Comparison of ENCODE assay signal across 8 mouse cellular contexts in genomic region chr4:155398222-155398540, GRCm38 (mm10). TPM values are rescaled to one million over a fixed set of nuclear protein-coding genes. Genes with fewer than 3 reads are reported as not detected.
DNase-seq lines count a peak whose midpoint lies in the region; ATAC-seq and TF ChIP-seq lines count a peak whose summit lies in the region.

No protein-coding gene starts in this region.

- H3K27ac ChIP-seq in layer of hippocampus, adult 2 months = peak overlapping the region; percentile 82
- no peak overlapping the region for H3K27ac ChIP-seq in intestine, postnatal 0 days (ENCODE audit: low read depth, low read length)
- no peak overlapping the region for H3K27ac ChIP-seq in neural tube, embryonic 12.5 days

- H3K9me3 ChIP-seq in intestine, postnatal 0 days (ENCODE audit: control insufficient read depth) = no peaks in the 10 kb centered on the region
- no peaks in the 10 kb centered on the region for H3K9me3 ChIP-seq in neural tube, embryonic 12.5 days

- peak overlapping the region; percentile 84 for H3K4me2 ChIP-seq in intestine, postnatal 0 days (replicated peaks; ENCODE audit: low read depth)
- H3K4me2 ChIP-seq in neural tube, embryonic 12.5 days (replicated peaks) = peak overlapping the region; percentile 73

- no peak for TF ChIP-seq CTCF in layer of hippocampus, adult 2 months (conservative IDR thresholded peaks at IDR 0.05)
- no peak for TF ChIP-seq CTCF in intestine, postnatal 0 days (IDR thresholded peaks at IDR 0.05; ENCODE audit: low read depth)

- no peaks in the 10 kb centered on the region for H3K36me3 ChIP-seq in intestine, postnatal 0 days (ENCODE audit: control insufficient read depth, insufficient read depth)
- no peaks in the 10 kb centered on the region for H3K36me3 ChIP-seq in neural tube, embryonic 12.5 days

- no peak for DNase-seq in layer of hippocampus, adult 2 months (ENCODE audit: low spot score in 2 of 2)
- no peak for DNase-seq in layer of hippocampus, postnatal 10 days (ENCODE audit: low spot score in 2 of 2)
- DNase-seq in retina, postnatal 1 day = no peak
- no peak for DNase-seq in cerebellum, adult 8-10 months
- no peak for DNase-seq in frontal cortex, postnatal 14 days (ENCODE audit: low spot score in 2 of 2)

- peaks cover 19% of the 10 kb centered on the region for H3K27me3 ChIP-seq in intestine, postnatal 0 days (replicated peaks; ENCODE audit: control insufficient read depth, insufficient read depth, low read length)
- peaks cover 48% of the 10 kb centered on the region for H3K27me3 ChIP-seq in neural tube, embryonic 12.5 days (replicated peaks)

- WGBS in intestine, postnatal 0 days = 2% methylated on average over 9 of the region's 9 CpGs
- 3% methylated on average over 9 of the region's 9 CpGs for whole genome bisulfite sequencing in neural tube, embryonic 12.5 days

- no peak overlapping the region for H3K9ac ChIP-seq in intestine, postnatal 0 days (ENCODE audit: low read depth, low read length)
- H3K9ac ChIP-seq in neural tube, embryonic 12.5 days = 0 out of 2 replicates have a peak overlapping the region, but pooled peaks have one; percentile 10

- ATAC-seq in erythroid progenitor cell, adult 5-6 weeks (replicated peaks; ENCODE audit: low FRiP score, poor library complexity, severe bottlenecking) = 0 out of 2 replicates have a peak, but pooled peaks have one; percentile 42
- ATAC-seq in intestine, postnatal 0 days = no peak
- no peak for ATAC-seq in neural tube, embryonic 12.5 days (ENCODE audit: low FRiP score, low read depth)

- peaks cover 8% of the 10 kb centered on the region; the same call in 1 of the 2 replicates for H3K4me1 ChIP-seq in intestine, postnatal 0 days (replicated peaks; ENCODE audit: control insufficient read depth, insufficient read depth, low read length)
- H3K4me1 ChIP-seq in neural tube, embryonic 12.5 days = peaks cover 9% of the 10 kb centered on the region; the same call in 1 of the 2 replicates

- peak overlapping the region; percentile 80 for H3K4me3 ChIP-seq in layer of hippocampus, adult 2 months
- peak overlapping the region; percentile 35 for H3K4me3 ChIP-seq in intestine, postnatal 0 days (ENCODE audit: low read depth, low read length)
- peak overlapping the region; percentile 32 for H3K4me3 ChIP-seq in neural tube, embryonic 12.5 days

RNA-seq across cellular contexts. Expression of gene Gabrd, which starts 0.3 kb away (rescaled TPM):
- 10 to 100 TPM; 24.2 to 28.4 TPM for total RNA-seq in layer of hippocampus, adult 2 months (2021)
- 1 to 10 TPM; 8.6 to 9.5 TPM for total RNA-seq in layer of hippocampus, postnatal 10 days (2021)
- total RNA-seq in erythroid progenitor cell, adult 5-6 weeks (2015; ENCODE audit: low replicate concordance) = not detected in 2 replicates
- total RNA-seq in erythroid progenitor cell, adult 5-6 weeks (2017; ENCODE audit: low replicate concordance) = not detected in 2 replicates
- 0.16 and 0.21 TPM in 2 replicates for polyA plus RNA-seq in intestine, postnatal 0 days (2015; fragmentation: Nextera tagmentation; extraction: Ambion mirVana)
- polyA plus RNA-seq in neural tube, embryonic 12.5 days (2016; fragmentation: Nextera tagmentation; extraction: Ambion mirVana) = 0.34 TPM in 1 of 2 replicates, not detected in the other

RNA-seq across cellular contexts. Expression of gene Cfap74, which starts 10.8 kb away (rescaled TPM):
- total RNA-seq in layer of hippocampus, adult 2 months (2021) = 10 to 100 TPM; 13.8 to 16.2 TPM
- 1 to 10 TPM; 8.6 to 9.6 TPM for total RNA-seq in layer of hippocampus, postnatal 10 days (2021)
- total RNA-seq in erythroid progenitor cell, adult 5-6 weeks (2015; ENCODE audit: low replicate concordance) = not detected in 2 replicates
- total RNA-seq in erythroid progenitor cell, adult 5-6 weeks (2017; ENCODE audit: low replicate concordance) = not detected in 2 replicates
- 0.50 and 0.52 TPM in 2 replicates for polyA plus RNA-seq in intestine, postnatal 0 days (2015; fragmentation: Nextera tagmentation; extraction: Ambion mirVana)
- polyA plus RNA-seq in neural tube, embryonic 12.5 days (2016; fragmentation: Nextera tagmentation; extraction: Ambion mirVana) = 4.0 and 4.7 TPM in 2 replicates

RNA-seq across cellular contexts. Expression of gene Prkcz, which starts 37.0 kb away (rescaled TPM):
- total RNA-seq in layer of hippocampus, adult 2 months (2021) = 100 to 1,000 TPM; 158 to 160 TPM
- 100 to 1,000 TPM; 123 to 138 TPM for total RNA-seq in layer of hippocampus, postnatal 10 days (2021)
- total RNA-seq in erythroid progenitor cell, adult 5-6 weeks (2015; ENCODE audit: low replicate concordance) = 12.2 TPM in 1 of 2 replicates, not detected in the other
- total RNA-seq in erythroid progenitor cell, adult 5-6 weeks (2017; ENCODE audit: low replicate concordance) = not detected in 2 replicates
- polyA plus RNA-seq in intestine, postnatal 0 days (2015; fragmentation: Nextera tagmentation; extraction: Ambion mirVana) = 31.7 and 38.8 TPM in 2 replicates
- polyA plus RNA-seq in neural tube, embryonic 12.5 days (2016; fragmentation: Nextera tagmentation; extraction: Ambion mirVana) = 33.3 and 35.8 TPM in 2 replicates

Comparison
In these comparisons a context has a peak if more than half of its experiments do, and no peak if none do; other contexts are left out.
1. RNA of gene Gabrd, which starts 0.3 kb away (total RNA-seq): 24.2 to 28.4 TPM in layer of hippocampus, adult 2 months and 8.6 to 9.5 TPM in layer of hippocampus, postnatal 10 days; not detected in erythroid progenitor cell, adult 5-6 weeks; every median in the first group is over 4 times any median in the second.
2. RNA of gene Cfap74, which starts 10.8 kb away (total RNA-seq): 13.8 to 16.2 TPM in layer of hippocampus, adult 2 months and 8.6 to 9.6 TPM in layer of hippocampus, postnatal 10 days; not detected in erythroid progenitor cell, adult 5-6 weeks; every median in the first group is over 4 times any median in the second.
3. RNA of gene Prkcz, which starts 37.0 kb away (total RNA-seq): 158 to 160 TPM in layer of hippocampus, adult 2 months and 123 to 138 TPM in layer of hippocampus, postnatal 10 days; 12.2 TPM in erythroid progenitor cell, adult 5-6 weeks; every median in the first group is over 4 times any median in the second.
4. Peak in every context shown above with its lines, with median percentiles within 50 percentile points of each other: H3K4me3 ChIP-seq.